Mouse (Mus musculus): ENCODE results near the gene Rab17. TPM values are rescaled to one million over a fixed set of nuclear protein-coding genes. Genes with fewer than 3 reads are reported as not detected.

The Rab17 gene
- polyA plus RNA-seq, 1 experiment from 2014 or later = 0.21 TPM

DNA sequence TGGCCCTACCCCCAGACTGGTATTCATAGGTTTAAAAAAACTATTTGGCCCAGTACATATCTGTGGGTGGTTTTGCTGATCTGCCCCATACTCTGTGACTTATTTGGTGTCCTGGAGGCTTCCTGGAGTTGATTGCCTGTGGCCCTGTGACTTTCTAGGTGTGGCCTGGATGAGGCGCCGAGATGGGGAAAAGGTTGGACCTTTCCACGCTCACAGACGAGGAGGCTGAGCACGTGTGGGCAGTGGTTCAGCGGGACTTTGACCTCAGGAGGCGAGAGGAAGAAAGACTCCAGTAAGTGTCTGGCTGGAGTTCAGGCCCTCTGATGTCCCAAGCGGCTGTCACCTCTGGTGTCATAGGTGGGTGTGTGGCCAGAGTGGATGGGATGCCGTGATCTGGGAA is 47.8 kb downstream of the Rab17 start:
- Histone ChIP-seq H3K4me3 (no peak overlapping the region), H3K36me3 (no peaks in the 10 kb centered on the region), H3K4me1 (replicated peaks) (no peaks in the 10 kb centered on the region), H3K27me3 (peaks cover 8% of the 10 kb centered on the region; the same call in 1 of the 2 replicates), H3K27ac (replicated peaks) (no peak overlapping the region), H3K9ac (no peak overlapping the region), H3K4me2 (no peak overlapping the region), H3K9me3 (peaks cover 12% of the 10 kb centered on the region; the same call in 1 of the 2 replicates)
- ATAC-seq (ENCODE audit: low read depth) = no peak
- WGBS = 90% methylated on average over 9 of the region's 9 CpGs

DNA sequence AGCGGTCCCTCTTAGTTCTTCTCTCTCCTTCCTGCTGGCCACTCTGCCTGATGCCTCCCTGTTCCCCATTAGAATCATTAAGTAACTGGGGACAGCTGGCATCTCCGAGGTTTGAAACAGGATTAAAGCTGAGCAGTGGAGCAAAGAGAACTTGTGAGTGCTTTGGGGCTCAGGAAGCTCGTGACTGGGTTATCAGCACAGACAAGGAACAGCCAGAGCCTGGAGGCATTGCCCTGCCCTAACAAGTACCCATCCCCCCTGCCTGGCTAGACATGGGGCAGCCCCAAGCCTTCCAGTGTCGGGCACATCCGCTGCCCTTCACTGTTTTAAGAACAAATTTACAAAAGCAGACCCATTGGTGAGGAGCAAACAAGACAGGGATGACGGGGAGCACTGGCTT is 52.0 kb downstream of the Rab17 start:
- H3K27me3 ChIP-seq = peaks cover 23% of the 10 kb centered on the region
- no peak overlapping the region for H3K4me2 ChIP-seq
- H3K4me3 ChIP-seq = no peak overlapping the region
- no peaks in the 10 kb centered on the region for H3K36me3 ChIP-seq
- H3K9me3 ChIP-seq = peaks cover 12% of the 10 kb centered on the region; the same call in 1 of the 2 replicates
- H3K9ac ChIP-seq = no peak overlapping the region
- H3K27ac ChIP-seq (replicated peaks) = no peak overlapping the region
- H3K4me1 ChIP-seq (replicated peaks) = peaks cover 13% of the 10 kb centered on the region
- 71% methylated on average over 6 of the region's 6 CpGs for WGBS
- no peak for ATAC-seq (ENCODE audit: low read depth)

DNA sequence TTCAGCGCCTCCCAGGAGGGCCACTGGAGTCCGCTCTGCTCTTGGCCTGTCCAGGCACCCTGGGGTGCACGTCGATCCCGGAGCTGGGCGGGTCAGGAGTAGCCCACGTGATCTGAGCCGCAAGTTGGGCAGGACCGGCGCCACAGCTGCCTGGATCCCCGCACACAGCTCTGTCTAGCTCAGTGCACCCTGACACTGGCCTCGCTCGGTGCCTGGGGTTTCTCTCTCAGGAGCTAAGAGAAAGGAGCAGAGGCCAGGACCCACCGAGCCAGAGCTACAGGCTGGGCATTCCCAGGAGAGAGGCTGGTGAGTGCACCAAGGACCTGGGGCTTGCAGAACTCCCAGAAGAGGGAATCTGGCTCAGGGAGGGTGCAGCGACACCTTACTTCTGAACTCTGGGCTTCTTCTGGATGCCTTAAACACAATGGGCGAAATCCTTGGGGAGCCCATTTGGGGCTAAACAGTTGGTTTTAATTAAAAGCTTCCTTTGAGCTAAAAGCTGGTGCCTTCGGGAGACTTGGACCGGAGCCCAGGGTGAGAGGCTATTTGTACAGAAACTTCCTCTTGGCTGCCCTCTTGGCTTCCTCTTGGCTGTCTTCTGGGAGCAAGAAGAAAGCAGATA is 54.4 kb downstream of the Rab17 start, which contains the start of gene Mlph:
Gene Mlph, plus strand, starts transcription at position 138 of the 622 bp plus-strand sequence.
- peaks cover 9% of the 10 kb centered on the region; the same call in 1 of the 2 replicates for H3K9me3 ChIP-seq
- H3K27ac ChIP-seq (replicated peaks) = no peak within 1 kb of the TSS
- peaks cover 16% of the 10 kb centered on the region for H3K4me1 ChIP-seq (replicated peaks)
- H3K27me3 ChIP-seq = peaks cover 23% of the 10 kb centered on the region
- ATAC-seq (ENCODE audit: low read depth) = 0 out of 2 replicates have a peak, but pooled peaks have one; percentile 23
- H3K9ac ChIP-seq = no peak within 1 kb of the TSS
- H3K4me2 ChIP-seq = peak within 1 kb of the TSS; percentile 48
- 9% methylated on average over 18 of the region's 18 CpGs for WGBS
- H3K4me3 ChIP-seq = peak within 1 kb of the TSS; percentile 14; the same call in 1 of the 2 replicates
- no peaks in the 10 kb centered on the region for H3K36me3 ChIP-seq

DNA sequence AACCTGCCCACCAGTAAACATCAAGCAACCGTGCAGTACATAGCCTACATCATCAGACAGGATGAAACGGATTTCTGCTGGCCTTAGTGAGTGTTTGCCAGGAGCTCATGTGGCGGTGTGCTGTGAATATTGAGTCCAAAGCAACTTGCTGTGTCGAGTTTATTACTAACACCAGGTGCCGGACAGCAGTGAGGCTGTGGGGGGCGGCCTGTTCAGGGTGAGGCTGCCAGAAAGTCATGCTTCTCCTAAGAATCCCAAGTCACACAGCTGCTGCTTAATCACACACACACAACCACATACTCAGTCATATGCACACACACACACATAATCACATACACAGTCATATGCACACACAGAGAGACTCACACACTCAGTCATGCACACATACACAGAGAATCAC is 56.2 kb downstream of the Rab17 start:
- H3K4me3 ChIP-seq = no peak overlapping the region
- H3K4me1 ChIP-seq (replicated peaks) = peaks cover 23% of the 10 kb centered on the region
- no peaks in the 10 kb centered on the region for H3K36me3 ChIP-seq
- ATAC-seq (ENCODE audit: low read depth) = no peak
- H3K9me3 ChIP-seq = no peaks in the 10 kb centered on the region
- H3K9ac ChIP-seq = no peak overlapping the region
- peaks cover 23% of the 10 kb centered on the region for H3K27me3 ChIP-seq
- H3K4me2 ChIP-seq = no peak overlapping the region
- 60% methylated on average over 6 of the region's 6 CpGs for WGBS
- no peak overlapping the region for H3K27ac ChIP-seq (replicated peaks)

DNA sequence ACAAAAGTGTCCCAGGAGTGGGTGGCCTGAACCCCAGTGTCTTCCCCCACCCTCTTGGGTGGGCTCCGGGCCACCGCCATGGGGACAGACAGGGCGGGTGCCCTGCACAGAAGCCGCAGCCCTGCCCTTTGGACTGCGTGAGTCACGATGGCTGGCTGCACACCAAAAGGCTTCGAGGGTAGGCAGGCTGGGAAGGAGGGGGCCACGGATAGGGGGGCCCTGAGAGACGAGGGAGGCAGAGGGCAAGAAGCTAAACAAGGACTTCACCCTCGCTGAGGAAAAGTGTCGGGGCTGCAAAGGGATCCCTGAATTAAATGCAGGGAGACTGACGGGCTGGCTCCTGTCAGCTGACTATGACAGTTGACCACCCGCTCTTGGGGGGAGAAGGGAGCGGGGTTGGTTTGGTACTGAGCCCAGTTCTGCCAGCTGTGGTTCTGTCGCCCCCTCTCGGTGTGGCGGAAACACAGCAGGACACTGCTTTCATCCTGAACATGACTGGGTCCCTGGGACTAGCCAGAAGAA is 59.8 kb downstream of the Rab17 start:
- Histone ChIP-seq H3K9ac (no peak overlapping the region), H3K27ac (replicated peaks) (no peak overlapping the region), H3K36me3 (no peaks in the 10 kb centered on the region), H3K4me2 (no peak overlapping the region), H3K9me3 (no peaks in the 10 kb centered on the region), H3K4me1 (replicated peaks) (peaks cover 19% of the 10 kb centered on the region), H3K4me3 (no peak overlapping the region), H3K27me3 (peaks cover 7% of the 10 kb centered on the region; the same call in 1 of the 2 replicates)
- ATAC-seq (ENCODE audit: low read depth) = 0 out of 2 replicates have a peak, but pooled peaks have one; percentile 61
- WGBS = 46% methylated on average over 17 of the region's 17 CpGs

DNA sequence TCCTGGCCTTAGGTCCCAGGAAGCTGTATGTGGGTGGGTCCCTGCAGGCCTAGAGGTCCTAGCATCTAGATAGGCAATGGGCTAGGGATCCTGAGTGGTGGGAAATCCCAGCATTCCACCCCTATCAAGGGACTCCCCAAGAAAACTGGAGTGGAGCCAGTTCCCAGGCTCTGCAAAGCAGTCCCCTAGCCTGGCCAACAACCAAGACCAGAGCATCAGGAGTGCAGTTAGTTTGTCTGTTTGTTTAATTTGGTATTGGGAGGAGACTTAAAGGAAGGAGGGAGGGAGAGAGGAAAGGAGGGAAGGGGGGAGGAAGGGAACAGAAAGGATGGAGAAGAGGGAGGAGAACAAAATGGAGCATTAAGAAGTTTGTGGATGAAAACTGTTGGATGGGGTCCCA is 60.3 kb downstream of the Rab17 start:
- Histone ChIP-seq H3K4me1 (replicated peaks) (peaks cover 16% of the 10 kb centered on the region; the same call in 1 of the 2 replicates), H3K9ac (no peak overlapping the region), H3K36me3 (no peaks in the 10 kb centered on the region), H3K9me3 (no peaks in the 10 kb centered on the region), H3K4me3 (no peak overlapping the region), H3K27me3 (peaks cover 1% of the 10 kb centered on the region; the same call in 1 of the 2 replicates), H3K27ac (replicated peaks) (no peak overlapping the region), H3K4me2 (no peak overlapping the region)
- ATAC-seq (ENCODE audit: low read depth) = no peak

Other genes with a start within 250 kb of the Rab17 start
- 11.5 and 19.4 TPM in 2 replicates for gene Col6a3, start 125.7 kb downstream of the Rab17 start, polyA plus RNA-seq (2015; fragmentation: Nextera tagmentation; extraction: Ambion mirVana)
- 0.10 TPM in 1 of 2 replicates, not detected in the other for gene Mlph, start 54.6 kb downstream of the Rab17 start, polyA plus RNA-seq (2015; fragmentation: Nextera tagmentation; extraction: Ambion mirVana)
- not detected in 2 replicates for gene Prlh, start 16.6 kb downstream of the Rab17 start, polyA plus RNA-seq (2015; fragmentation: Nextera tagmentation; extraction: Ambion mirVana)
- 33.7 and 34.6 TPM in 2 replicates for gene Lrrfip1, start 29.1 kb upstream of the Rab17 start, polyA plus RNA-seq (2015; fragmentation: Nextera tagmentation; extraction: Ambion mirVana)
- 0.21 and 0.29 TPM in 2 replicates for gene Rbm44, start 175.4 kb upstream of the Rab17 start, polyA plus RNA-seq (2015; fragmentation: Nextera tagmentation; extraction: Ambion mirVana)
- 2.7 and 3.2 TPM in 2 replicates for gene Ramp1, start 210.2 kb upstream of the Rab17 start, polyA plus RNA-seq (2015; fragmentation: Nextera tagmentation; extraction: Ambion mirVana)